Mouse (Mus musculus) hematopoietic stem cell, adult 5-6 weeks (primary cell): ENCODE measurements around the gene Knstrn. TPM values are rescaled to one million over a fixed set of nuclear protein-coding genes. Genes with fewer than 3 reads are reported as not detected.

Experiments
- ATAC-seq, 2 experiments: fragments of 125-278 bp in 1 of 2; replicated peaks in 1 of 2; 2 replicates each; pipeline ENCODE4 v1.8.0; 2016 to 2017; ENCODE audit warnings: inconsistent platforms in 2 of 2, mild to moderate bottlenecking in 2 of 2, moderate number of reproducible peaks in 2 of 2, low read depth in 1 of 2, moderate TSS enrichment in 1 of 2; ENCODE audit not compliant: low FRiP score in 2 of 2, poor library complexity in 2 of 2, severe bottlenecking in 2 of 2, insufficient read depth in 1 of 2, low TSS enrichment in 1 of 2
- total RNA-seq: library from RNA; stranded (forward); fragments of 172-1452, 232-1000 nt; gene quantifications from 2 replicates; pipeline ENCODE4 v1.2.3, GENCODE M21; 2017

The Knstrn gene
- 97.9 and 151 TPM in 2 replicates for total RNA-seq

- peak; percentile 97 to 99 for ATAC-seq
These were observed at the start of gene Knstrn for GRCm38 (mm10) chr2:118813981-118814836. TSS of gene Knstrn (plus strand) at chr2:118814003.

- no peak for ATAC-seq
These were observed 49.5 kb upstream of the Knstrn start for GRCm38 (mm10) chr2:118764094-118764831.

DNA sequence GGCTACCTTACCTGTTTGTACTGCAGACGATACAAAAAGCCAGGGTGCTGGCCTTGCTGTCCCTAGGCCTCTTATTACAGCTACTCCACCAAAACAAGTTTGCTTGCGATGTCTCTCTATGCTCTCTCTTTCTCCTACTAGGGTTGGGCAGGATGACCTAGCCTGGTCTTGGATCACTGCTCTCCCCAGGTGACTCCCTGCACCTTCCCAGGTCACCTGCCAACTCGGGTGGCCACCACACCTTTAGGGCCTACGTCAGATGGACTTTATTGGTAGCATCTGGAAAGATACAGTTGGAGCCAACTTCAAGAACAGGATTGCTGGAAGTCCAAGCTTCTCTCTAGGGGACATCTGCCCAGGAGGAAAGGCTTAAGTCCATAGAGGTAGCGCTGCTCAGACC lies 48.9 kb upstream of the Knstrn start:
- ATAC-seq = no peak

- ATAC-seq = peak; percentile 12 to 40; a peak in 3 of 4 replicates
These were observed 47.5 kb upstream of the Knstrn start for GRCm38 (mm10) chr2:118766041-118767033.

DNA sequence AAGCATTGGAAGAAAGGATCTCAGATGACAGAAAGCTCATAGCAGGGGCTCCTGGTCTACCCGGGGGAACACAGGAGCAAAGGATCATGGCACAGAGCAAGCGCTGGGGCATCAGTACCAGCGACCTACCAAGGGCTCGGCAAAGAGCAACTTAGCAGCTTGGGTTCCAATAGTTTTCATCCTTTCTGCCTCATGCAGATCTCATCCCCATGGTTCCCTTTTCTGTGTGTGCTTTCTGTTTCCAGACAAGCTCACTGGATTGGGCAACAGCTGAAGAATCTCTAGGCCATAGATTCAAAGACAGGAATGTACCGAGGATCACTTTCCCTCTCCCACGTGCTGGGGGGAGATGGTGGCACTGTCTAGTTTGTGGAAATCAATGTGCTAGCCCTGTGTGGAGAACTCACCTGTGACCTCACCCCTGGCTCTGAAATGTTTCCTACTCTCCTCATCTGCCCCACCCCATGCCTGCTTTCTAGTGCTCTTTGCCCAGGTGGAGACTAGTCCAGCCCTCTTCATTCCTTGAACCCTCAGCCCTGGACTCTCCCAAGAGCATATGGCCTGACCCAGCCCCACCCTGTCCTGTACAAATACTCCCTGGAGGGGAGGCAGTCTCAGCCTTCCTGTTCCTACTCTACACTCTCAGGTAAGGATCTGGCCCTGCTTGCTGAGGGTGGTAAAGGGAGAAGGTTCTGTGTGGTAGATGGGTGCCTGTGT lies 41.5 kb upstream of the Knstrn start, which contains the start of gene Phgr1:
Gene Phgr1, plus strand, starts transcription at position 612 of the 717 bp plus-strand sequence.
- ATAC-seq = no peak

DNA sequence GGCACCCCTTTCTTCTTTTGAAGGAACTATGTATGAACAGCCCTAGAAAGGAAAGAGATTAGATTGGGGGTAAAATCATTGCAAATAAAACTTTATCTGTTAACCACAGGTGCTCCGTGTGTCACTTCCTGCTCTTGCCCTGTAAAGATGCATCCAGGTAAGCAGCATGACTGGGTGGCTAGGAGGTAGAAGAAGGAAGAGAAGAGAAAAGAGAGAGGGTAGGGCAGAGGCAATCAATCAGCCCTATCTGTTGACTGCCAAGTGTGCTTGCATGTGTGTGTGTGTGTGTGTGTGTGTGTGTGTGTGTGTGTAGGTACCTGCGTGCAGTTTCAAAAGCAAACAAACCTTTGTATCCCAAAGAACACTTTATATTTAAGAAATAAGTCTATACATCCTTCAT lies 39.3 kb upstream of the Knstrn start:
- ATAC-seq = no peak

DNA sequence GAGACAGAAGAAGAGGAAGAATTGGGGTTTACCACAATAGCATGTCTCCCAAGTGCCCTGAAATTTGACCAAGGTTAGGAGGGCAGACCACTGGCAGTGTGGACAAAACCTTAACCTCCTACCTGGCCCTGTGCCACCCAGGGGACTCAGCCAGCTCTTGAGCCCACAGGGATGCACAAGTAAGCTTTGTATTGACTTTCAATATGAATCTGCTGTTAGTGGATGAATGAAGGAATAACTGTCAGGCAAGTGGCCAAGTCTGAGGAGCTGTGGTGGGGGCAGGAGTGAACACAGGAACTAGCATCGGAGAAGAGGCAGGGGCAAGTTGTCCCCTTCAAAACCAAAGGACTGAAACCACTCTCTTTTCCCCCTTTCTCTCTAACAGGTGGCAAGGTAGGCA lies 38.4 kb upstream of the Knstrn start:
- no peak; a peak in 1 of 4 replicates for ATAC-seq

DNA sequence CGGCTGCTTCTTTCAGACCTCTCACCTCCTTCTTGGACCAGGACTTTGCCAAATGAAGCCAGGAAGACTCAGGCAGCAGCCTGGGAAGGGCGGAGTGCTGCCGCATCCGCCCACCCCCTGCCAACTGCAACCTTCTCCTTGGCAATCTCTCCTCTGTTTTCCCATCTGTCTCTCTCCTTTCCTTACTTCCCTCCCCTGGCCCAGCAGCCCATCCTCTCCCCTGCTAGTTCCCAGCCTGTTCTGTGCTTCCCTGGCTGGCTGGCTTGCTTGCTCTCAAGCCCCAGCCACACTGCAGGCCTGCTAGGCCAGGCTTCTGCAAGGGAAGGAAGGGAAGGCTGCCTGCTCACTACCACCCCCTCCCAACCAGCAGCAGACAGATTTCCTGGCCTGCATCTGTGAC lies 38.0 kb upstream of the Knstrn start:
- ATAC-seq = no peak

DNA sequence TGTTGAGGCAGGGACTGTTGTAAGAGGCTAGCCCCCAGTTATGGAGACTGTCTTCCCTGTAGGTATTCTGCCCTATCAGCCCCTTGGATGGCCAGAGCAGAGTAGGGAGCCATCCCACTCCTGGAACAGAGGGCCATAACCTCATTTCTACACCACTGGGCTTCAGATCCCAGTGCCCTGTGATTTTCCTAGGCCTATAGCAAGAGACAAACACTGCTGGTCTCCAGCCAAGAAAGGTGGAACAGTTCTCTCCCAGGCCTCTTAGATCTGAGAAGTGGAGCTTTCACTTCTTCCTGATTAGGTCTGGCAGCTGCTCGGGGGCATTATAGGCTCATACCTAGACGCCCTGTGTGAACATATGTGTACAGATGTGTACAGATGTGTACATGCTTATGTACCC lies 37.5 kb upstream of the Knstrn start:
- no peak for ATAC-seq

DNA sequence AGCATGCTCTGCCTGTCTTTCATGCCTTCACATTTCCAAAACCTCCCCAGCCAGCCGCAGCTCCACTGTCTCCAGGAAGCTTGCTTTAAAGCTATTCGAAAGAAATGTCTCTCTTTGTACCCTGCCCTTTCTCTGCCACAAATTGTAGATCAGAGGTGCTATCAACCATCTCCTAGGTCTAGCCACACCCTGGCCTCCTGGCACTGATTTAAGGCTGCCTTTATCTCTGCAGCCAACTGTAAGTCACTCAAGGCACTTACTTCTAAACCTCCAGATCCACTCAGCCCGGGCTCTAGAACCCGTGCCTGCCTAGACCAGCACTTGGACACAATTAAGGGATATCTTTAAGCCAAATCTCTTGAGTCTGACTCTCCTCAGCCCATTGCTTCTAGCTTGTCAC lies 35.4 kb upstream of the Knstrn start:
- ATAC-seq = no peak

GRCm38 (mm10) chr2:118779065-118779464 lies 34.7 kb upstream of the Knstrn start:
- no peak for ATAC-seq

- peak; percentile 86 to 95 for ATAC-seq
These were observed 34.0 kb upstream of the Knstrn start, which contains the start of gene Disp2 for GRCm38 (mm10) chr2:118779504-118780480. TSS of gene Disp2 (plus strand) at chr2:118779719.

DNA sequence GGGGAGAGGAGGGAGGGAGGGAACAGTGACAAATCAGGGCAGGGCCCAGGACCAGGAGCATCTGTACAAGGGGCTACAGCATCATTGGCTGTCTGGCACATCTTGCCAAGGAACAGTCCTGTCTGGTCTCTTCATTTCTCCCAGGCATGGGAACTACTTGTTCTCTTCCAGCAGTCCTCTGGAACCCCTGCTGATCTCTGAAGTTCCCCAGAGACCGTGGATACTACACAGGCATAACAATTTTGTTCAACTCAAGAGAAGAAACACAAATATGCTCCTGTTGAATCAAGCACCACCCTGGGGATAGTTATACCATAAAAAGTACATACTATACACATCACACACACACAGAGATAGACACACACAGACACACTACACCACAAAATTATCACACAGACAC lies 32.7 kb upstream of the Knstrn start:
- ATAC-seq = no peak

GRCm38 (mm10) chr2:118782303-118782702 lies 31.5 kb upstream of the Knstrn start:
- no peak for ATAC-seq

GRCm38 (mm10) chr2:118783093-118783492 lies 30.7 kb upstream of the Knstrn start:
- no peak for ATAC-seq

DNA sequence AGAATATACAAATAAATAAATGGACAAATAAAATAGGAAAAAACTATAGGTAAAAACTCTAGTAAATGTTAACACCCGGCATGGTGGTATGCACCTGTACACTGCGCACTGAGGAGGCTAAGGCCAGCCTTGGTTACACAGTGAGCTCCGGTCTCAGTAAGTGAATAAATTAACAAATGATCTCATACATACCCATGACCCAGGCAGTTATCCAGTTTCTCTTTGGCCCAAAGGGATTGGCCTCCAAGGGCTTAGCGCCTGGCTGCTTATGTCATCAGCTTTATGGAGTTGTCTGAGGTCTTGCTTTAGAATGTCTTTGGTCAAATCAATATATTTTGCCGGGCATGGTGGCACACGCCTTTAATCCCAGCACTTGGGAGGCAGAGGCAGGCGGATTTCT lies 30.1 kb upstream of the Knstrn start:
- no peak for ATAC-seq
